Mouse (Mus musculus): ENCODE data around the gene Srrm1. TPM values are rescaled to one million over a fixed set of nuclear protein-coding genes. Genes with fewer than 3 reads are reported as not detected.

Srrm1 gene
- total and polyA plus RNA-seq, 3 experiments = 25.0 to 58.2 (median 53.8) TPM

GRCm38 (mm10) chr4:135309112-135309659 is 43.9 kb downstream of the Srrm1 start:
- Histone ChIP-seq H3K9ac (ENCODE audit: low read depth, low read length) (no peak overlapping the region), H3K36me3 (ENCODE audit: control insufficient read depth, insufficient read depth, low read length) (no peaks in the 10 kb centered on the region), H3K4me1 (ENCODE audit: control insufficient read depth, insufficient read depth, low read length) (peaks cover 29% of the 10 kb centered on the region), H3K79me2 (replicated peaks; ENCODE audit: control insufficient read depth, insufficient read depth, low read length) (no peaks in the 10 kb centered on the region), H3K4me3 (no peak overlapping the region), H3K27me3 (ENCODE audit: control insufficient read depth, insufficient read depth, low read length) (no peaks in the 10 kb centered on the region), H3K27ac (peak overlapping the region; percentile 32)
- DNase-seq = no peak
- TF ChIP-seq EP300 (IDR thresholded peaks at IDR 0.05; ENCODE audit: insufficient read depth, low read depth, low read length) (no peak), POLR2A (IDR thresholded peaks at IDR 0.05; ENCODE audit: insufficient read depth, low read depth, low read length) (no peak), CTCF (IDR thresholded peaks at IDR 0.05) (no peak)
- intact Hi-C loops (cut with DNase I) = no loop called here
- 58% methylated on average over 9 of the region's 9 CpGs for WGBS

GRCm38 (mm10) chr4:135306971-135307632 is 46.0 kb downstream of the Srrm1 start:
- H3K79me2 ChIP-seq (replicated peaks; ENCODE audit: control insufficient read depth, insufficient read depth, low read length) = no peaks in the 10 kb centered on the region
- no peaks in the 10 kb centered on the region for H3K36me3 ChIP-seq (ENCODE audit: control insufficient read depth, insufficient read depth, low read length)
- intact Hi-C loops (cut with DNase I) = no loop called here
- no peak overlapping the region for H3K4me3 ChIP-seq
- peaks cover 13% of the 10 kb centered on the region for H3K4me1 ChIP-seq (ENCODE audit: control insufficient read depth, insufficient read depth, low read length)
- 44% methylated on average over 17 of the region's 17 CpGs for WGBS
- H3K9ac ChIP-seq (ENCODE audit: low read depth, low read length) = no peak overlapping the region
- H3K27me3 ChIP-seq (ENCODE audit: control insufficient read depth, insufficient read depth, low read length) = no peaks in the 10 kb centered on the region
- DNase-seq = peak; percentile 50 to 62
- H3K27ac ChIP-seq = peak overlapping the region; percentile 85
- TF ChIP-seq EP300 (IDR thresholded peaks at IDR 0.05; ENCODE audit: insufficient read depth, low read depth, low read length) (0 out of 2 replicates have a peak, but pooled peaks have one; percentile 16), CTCF (IDR thresholded peaks at IDR 0.05) (no peak)

- Histone ChIP-seq H3K4me3 (no peak overlapping the region), H3K9ac (ENCODE audit: low read depth, low read length) (no peak overlapping the region), H3K27ac (peak overlapping the region; percentile 85), H3K79me2 (replicated peaks; ENCODE audit: control insufficient read depth, insufficient read depth, low read length) (no peaks in the 10 kb centered on the region), H3K27me3 (ENCODE audit: control insufficient read depth, insufficient read depth, low read length) (no peaks in the 10 kb centered on the region), H3K36me3 (ENCODE audit: control insufficient read depth, insufficient read depth, low read length) (no peaks in the 10 kb centered on the region), H3K4me1 (ENCODE audit: control insufficient read depth, insufficient read depth, low read length) (peaks cover 12% of the 10 kb centered on the region)
- 24% methylated on average over 4 of the region's 4 CpGs for WGBS
- peak; percentile 77 to 84 for DNase-seq
- TF ChIP-seq CTCF (IDR thresholded peaks at IDR 0.05) (no peak), POLR2A (IDR thresholded peaks at IDR 0.05; ENCODE audit: insufficient read depth, low read depth, low read length) (no peak)
- intact Hi-C loops (cut with DNase I) = no loop called here
These were observed 46.6 kb downstream of the Srrm1 start for GRCm38 (mm10) chr4:135306533-135306932.

DNA sequence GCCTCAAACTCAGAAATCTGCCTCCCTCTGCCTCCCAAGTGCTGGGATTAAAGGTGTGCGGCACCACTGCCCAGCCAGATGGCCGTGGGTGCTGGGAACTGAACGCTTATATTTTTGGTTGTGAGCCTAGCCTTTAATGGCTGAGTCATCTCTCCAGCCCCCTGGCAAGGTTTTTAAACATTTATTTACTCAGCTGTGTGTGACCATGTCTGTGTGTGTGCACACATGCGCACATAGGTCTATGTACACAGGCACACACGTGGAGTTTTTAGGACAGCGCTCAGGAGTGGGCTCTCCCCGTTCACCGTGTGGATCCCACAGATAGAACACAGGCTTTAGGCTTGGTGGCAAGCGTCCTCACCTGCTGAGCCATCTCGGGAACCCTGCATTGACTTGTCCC is 50.9 kb downstream of the Srrm1 start:
- H3K27me3 ChIP-seq (ENCODE audit: control insufficient read depth, insufficient read depth, low read length) = no peaks in the 10 kb centered on the region
- H3K4me3 ChIP-seq = no peak overlapping the region
- peak in 1 of 2 experiments; percentile 13 for DNase-seq
- no peak overlapping the region for H3K9ac ChIP-seq (ENCODE audit: low read depth, low read length)
- intact Hi-C loops (cut with DNase I) = no loop called here
- peaks cover 5% of the 10 kb centered on the region for H3K4me1 ChIP-seq (ENCODE audit: control insufficient read depth, insufficient read depth, low read length)
- TF ChIP-seq CTCF (IDR thresholded peaks at IDR 0.05) (no peak), POLR2A (IDR thresholded peaks at IDR 0.05; ENCODE audit: insufficient read depth, low read depth, low read length) (no peak), EP300 (IDR thresholded peaks at IDR 0.05; ENCODE audit: insufficient read depth, low read depth, low read length) (no peak)
- WGBS = 80% methylated on average over 10 of the region's 10 CpGs
- no peak overlapping the region for H3K27ac ChIP-seq
- H3K79me2 ChIP-seq (replicated peaks; ENCODE audit: control insufficient read depth, insufficient read depth, low read length) = no peaks in the 10 kb centered on the region
- no peaks in the 10 kb centered on the region for H3K36me3 ChIP-seq (ENCODE audit: control insufficient read depth, insufficient read depth, low read length)

- no peaks in the 10 kb centered on the region for H3K27me3 ChIP-seq (ENCODE audit: control insufficient read depth, insufficient read depth, low read length)
- H3K79me2 ChIP-seq (replicated peaks; ENCODE audit: control insufficient read depth, insufficient read depth, low read length) = no peaks in the 10 kb centered on the region
- WGBS = 60% methylated on average over 3 of the region's 3 CpGs
- TF ChIP-seq POLR2A (IDR thresholded peaks at IDR 0.05; ENCODE audit: insufficient read depth, low read depth, low read length) (no peak), EP300 (IDR thresholded peaks at IDR 0.05; ENCODE audit: insufficient read depth, low read depth, low read length) (no peak), CTCF (IDR thresholded peaks at IDR 0.05) (no peak)
- H3K4me3 ChIP-seq = no peak overlapping the region
- intact Hi-C loops (cut with DNase I) = no loop called here
- no peak for DNase-seq
- H3K36me3 ChIP-seq (ENCODE audit: control insufficient read depth, insufficient read depth, low read length) = no peaks in the 10 kb centered on the region
- no peak overlapping the region for H3K27ac ChIP-seq
- no peaks in the 10 kb centered on the region; the same call in 1 of the 2 replicates for H3K4me1 ChIP-seq (ENCODE audit: control insufficient read depth, insufficient read depth, low read length)
- H3K9ac ChIP-seq (ENCODE audit: low read depth, low read length) = no peak overlapping the region
These were observed 52.0 kb downstream of the Srrm1 start for GRCm38 (mm10) chr4:135301166-135301565.

GRCm38 (mm10) chr4:135300248-135301041 is 52.7 kb downstream of the Srrm1 start:
- H3K79me2 ChIP-seq (replicated peaks; ENCODE audit: control insufficient read depth, insufficient read depth, low read length) = no peaks in the 10 kb centered on the region
- no peaks in the 10 kb centered on the region for H3K4me1 ChIP-seq (ENCODE audit: control insufficient read depth, insufficient read depth, low read length)
- no peaks in the 10 kb centered on the region for H3K27me3 ChIP-seq (ENCODE audit: control insufficient read depth, insufficient read depth, low read length)
- WGBS = 87% methylated on average over 26 of the region's 26 CpGs
- TF ChIP-seq POLR2A (IDR thresholded peaks at IDR 0.05; ENCODE audit: insufficient read depth, low read depth, low read length) (no peak), CTCF (IDR thresholded peaks at IDR 0.05) (no peak), EP300 (IDR thresholded peaks at IDR 0.05; ENCODE audit: insufficient read depth, low read depth, low read length) (no peak)
- no peak overlapping the region for H3K27ac ChIP-seq
- no peak overlapping the region for H3K4me3 ChIP-seq
- intact Hi-C loops (cut with DNase I) = no loop called here
- H3K36me3 ChIP-seq (ENCODE audit: control insufficient read depth, insufficient read depth, low read length) = no peaks in the 10 kb centered on the region
- DNase-seq = no peak
- no peak overlapping the region for H3K9ac ChIP-seq (ENCODE audit: low read depth, low read length)
